Mouse (Mus musculus): ENCODE data around the gene Ablim1.

- TF ChIP-seq CTCF (IDR thresholded peaks at IDR 0.05; ENCODE audit: low read depth, low read length) (no peak), POLR2A (IDR thresholded peaks at IDR 0.05; ENCODE audit: insufficient read depth, low read length) (no peak)
These were observed 40.0 kb downstream of the Ablim1 start for GRCm38 (mm10) chr19:57274717-57275116.
